Mouse (Mus musculus) E14TG2a.4 (cell line): ENCODE measurements around the gene Timeless.
A peak's percentile ranks its signal among the peaks of the same experiment; 100 is the strongest.

Source experiments
- H3K27me3 ChIP-seq: 2 replicates; pipeline ENCODE4 v1.6.1; 2014; ENCODE audit warnings: low read length, control low read depth; ENCODE audit not compliant: insufficient read depth
- H3K36me3 ChIP-seq: 2 replicates; pipeline ENCODE4 v1.6.1; 2014; ENCODE audit warnings: low read length, control low read depth; ENCODE audit not compliant: insufficient read depth
- H3K4me1 ChIP-seq: replicated peaks from 2 replicates; pipeline ENCODE4 v1.6.1; 2014; ENCODE audit warnings: low read depth, low read length, control low read depth
- H3K4me3 ChIP-seq: replicated peaks from 2 replicates; pipeline ENCODE4 v1.5.1; 2014; ENCODE audit warnings: mild to moderate bottlenecking, low read length
- H3K9me3 ChIP-seq: 2 replicates; pipeline ENCODE4 v1.6.1; 2014; ENCODE audit warnings: low read length, control low read depth
- CTCF ChIP-seq: conservative IDR thresholded peaks from 2 replicates; pipeline ENCODE4 v1.5.1; 2014; ENCODE audit warnings: low read length
- NANOG ChIP-seq: IDR thresholded peaks from 2 replicates; pipeline ENCODE4 v1.6.1; 2014; ENCODE audit warnings: borderline replicate concordance, low read length, mixed read lengths
- POU5F1 ChIP-seq: IDR thresholded peaks from 2 replicates; pipeline ENCODE4 v1.6.1; 2014; ENCODE audit warnings: low read length, borderline replicate concordance

Gene Timeless

GRCm38 (mm10) chr10:128225064-128225463 lies 6.8 kb upstream of the Timeless start:
- TF ChIP-seq CTCF: no peak
- no peak for TF ChIP-seq POU5F1
- TF ChIP-seq NANOG: no peak
- H3K9me3 ChIP-seq: no peaks in the 10 kb centered on the region
- no peaks in the 10 kb centered on the region for H3K36me3 ChIP-seq
- H3K4me1 ChIP-seq: peaks cover 71% of the 10 kb centered on the region
- no peaks in the 10 kb centered on the region for H3K27me3 ChIP-seq
- peak overlapping the region; percentile 70 for H3K4me3 ChIP-seq

GRCm38 (mm10) chr10:128225538-128225937 lies 6.3 kb upstream of the Timeless start, which contains the start of gene Mip:
Gene Mip, plus strand, starts transcription at chr10:128225838.
- H3K36me3 ChIP-seq: no peaks in the 10 kb centered on the region
- H3K4me1 ChIP-seq: peaks cover 71% of the 10 kb centered on the region
- H3K27me3 ChIP-seq: no peaks in the 10 kb centered on the region
- no peaks in the 10 kb centered on the region for H3K9me3 ChIP-seq
- peak within 1 kb of the TSS; percentile 70 for H3K4me3 ChIP-seq
- TF ChIP-seq NANOG (no peak), CTCF (no peak), POU5F1 (no peak)

- Histone ChIP-seq H3K9me3 (no peaks in the 10 kb centered on the region), H3K36me3 (no peaks in the 10 kb centered on the region), H3K4me1 (peaks cover 63% of the 10 kb centered on the region), H3K4me3 (no peak overlapping the region), H3K27me3 (no peaks in the 10 kb centered on the region)
- no peak for TF ChIP-seq NANOG
- no peak for TF ChIP-seq POU5F1
- TF ChIP-seq CTCF: no peak
These were observed 4.3 kb upstream of the Timeless start for GRCm38 (mm10) chr10:128227592-128227991.

- Histone ChIP-seq H3K36me3 (no peaks in the 10 kb centered on the region), H3K27me3 (no peaks in the 10 kb centered on the region), H3K4me3 (no peak overlapping the region), H3K4me1 (peaks cover 67% of the 10 kb centered on the region), H3K9me3 (no peaks in the 10 kb centered on the region)
- TF ChIP-seq NANOG (no peak), CTCF (no peak), POU5F1 (no peak)
These were observed 3.9 kb upstream of the Timeless start for GRCm38 (mm10) chr10:128228009-128228408.

DNA sequence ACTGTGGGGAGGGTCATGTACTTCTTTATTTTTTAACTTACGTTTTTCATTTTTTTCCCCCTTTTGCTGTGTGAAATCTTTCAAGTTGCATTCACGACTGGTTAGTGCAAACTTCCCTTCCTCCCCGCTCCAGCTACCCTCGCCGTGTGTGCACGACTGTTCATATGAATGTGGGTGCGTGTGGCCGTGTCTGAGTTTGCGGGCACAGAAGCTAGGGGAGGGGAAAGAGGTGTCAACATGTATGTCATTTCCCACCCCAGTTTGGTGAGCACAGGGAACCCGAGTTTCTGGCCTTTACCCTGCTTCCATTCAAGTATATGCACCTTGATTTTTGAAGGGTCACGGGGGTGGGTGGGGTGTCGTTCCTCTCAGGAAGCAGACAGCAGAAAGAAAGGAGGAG lies 1.3 kb upstream of the Timeless start:
- TF ChIP-seq NANOG (no peak), CTCF (no peak), POU5F1 (no peak)
- peaks cover 77% of the 10 kb centered on the region for H3K4me1 ChIP-seq

GRCm38 (mm10) chr10:128231146-128231545 lies 719 bp upstream of the Timeless start:
- H3K4me1 ChIP-seq: peaks cover 77% of the 10 kb centered on the region
- no peaks in the 10 kb centered on the region for H3K9me3 ChIP-seq
- H3K27me3 ChIP-seq: no peaks in the 10 kb centered on the region
- H3K4me3 ChIP-seq: peak overlapping the region; percentile 95
- peaks cover 24% of the 10 kb centered on the region for H3K36me3 ChIP-seq
- TF ChIP-seq POU5F1 (no peak), NANOG (no peak), CTCF (no peak)

More for the DNA sequence above, 1.3 kb upstream of the Timeless start:
- H3K36me3 ChIP-seq: peaks cover 18% of the 10 kb centered on the region
- no peaks in the 10 kb centered on the region for H3K9me3 ChIP-seq
- H3K27me3 ChIP-seq: no peaks in the 10 kb centered on the region
- peak overlapping the region; percentile 95 for H3K4me3 ChIP-seq

DNA sequence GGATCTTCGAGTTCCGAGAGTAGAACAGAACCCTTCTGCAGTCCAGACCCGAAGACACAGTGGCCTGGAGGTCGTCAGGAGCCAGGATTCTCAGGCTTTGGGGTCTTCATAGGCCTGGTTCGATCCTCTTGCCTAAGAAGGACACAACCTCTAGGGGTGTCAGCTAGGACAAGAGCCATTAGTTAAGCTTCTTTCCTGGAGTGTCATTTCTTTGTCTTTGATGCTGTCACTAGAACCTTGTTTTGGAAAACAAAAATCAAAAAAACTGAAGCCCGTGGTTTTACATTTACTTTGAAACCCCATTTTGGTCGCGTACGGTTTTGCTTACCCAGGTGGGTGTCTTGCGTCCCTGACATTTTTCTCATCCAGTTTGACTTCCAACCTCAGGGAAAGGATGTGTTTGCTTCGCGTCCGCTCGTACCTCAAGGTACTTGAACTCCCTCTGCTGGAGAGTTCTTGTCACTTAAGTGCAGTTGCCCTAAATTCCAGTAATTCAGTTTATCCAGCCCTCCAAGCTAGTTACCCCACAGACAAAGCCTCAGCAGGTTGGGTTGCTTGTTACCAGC lies 638 bp downstream of the Timeless start:
- H3K4me3 ChIP-seq: peak overlapping the region; percentile 95
- peaks cover 68% of the 10 kb centered on the region for H3K4me1 ChIP-seq
- TF ChIP-seq POU5F1: no peak
- TF ChIP-seq CTCF: peak; percentile 64
- H3K9me3 ChIP-seq: no peaks in the 10 kb centered on the region
- H3K27me3 ChIP-seq: no peaks in the 10 kb centered on the region
- H3K36me3 ChIP-seq: peaks cover 26% of the 10 kb centered on the region

GRCm38 (mm10) chr10:128236321-128236720 lies 4.5 kb downstream of the Timeless start:
- Histone ChIP-seq H3K4me1 (peaks cover 69% of the 10 kb centered on the region), H3K27me3 (no peaks in the 10 kb centered on the region), H3K9me3 (no peaks in the 10 kb centered on the region), H3K36me3 (peaks cover 53% of the 10 kb centered on the region), H3K4me3 (no peak overlapping the region)
- TF ChIP-seq POU5F1: no peak
- no peak for TF ChIP-seq CTCF
- TF ChIP-seq NANOG: no peak

- Histone ChIP-seq H3K36me3 (peaks cover 70% of the 10 kb centered on the region), H3K4me1 (peaks cover 71% of the 10 kb centered on the region), H3K9me3 (no peaks in the 10 kb centered on the region), H3K4me3 (no peak overlapping the region), H3K27me3 (no peaks in the 10 kb centered on the region)
- TF ChIP-seq NANOG (no peak), POU5F1 (no peak), CTCF (no peak)
These were observed 6.1 kb downstream of the Timeless start for GRCm38 (mm10) chr10:128237807-128238480.
